Mouse (Mus musculus) cerebellum, adult 9-11 months (tissue): ENCODE data around the gene Prrg2.
"Not testable (repeated sequence)": the region's sequence is repeated elsewhere in the genome, so short reads cannot be mapped to it uniquely, and the experiment has no call there.

ENCODE experiments used
- DNase-seq: peaks from one replicate; pipeline ENCODE4 v3.0.0; 2022

The Prrg2 gene

GRCm38 (mm10) chr7:45062239-45062835 is at the start of gene Prrg2, which contains the start of gene Nosip:
Gene Prrg2 (minus strand): TSS chr7:45062677.
Gene Nosip (plus strand): TSS chr7:45062429.
- DNase-seq = peak; percentile 96

GRCm38 (mm10) chr7:45111940-45112339 is 49.5 kb upstream of the Prrg2 start:
- no peak for DNase-seq

- not testable (repeated sequence) for DNase-seq
These were observed 47.6 kb upstream of the Prrg2 start for GRCm38 (mm10) chr7:45110089-45110488.

GRCm38 (mm10) chr7:45107052-45107645 is 44.7 kb upstream of the Prrg2 start:
- DNase-seq = no peak

- no peak for DNase-seq
These were observed 44.0 kb upstream of the Prrg2 start for GRCm38 (mm10) chr7:45106441-45106840.

- DNase-seq = no peak
These were observed 43.0 kb upstream of the Prrg2 start for GRCm38 (mm10) chr7:45105491-45105890.

GRCm38 (mm10) chr7:45104941-45105340 is 42.5 kb upstream of the Prrg2 start:
- DNase-seq = no peak

- peak; percentile 53 for DNase-seq
These were observed 41.2 kb upstream of the Prrg2 start, which contains the start of gene Fcgrt for GRCm38 (mm10) chr7:45103652-45104180. Gene Fcgrt (minus strand): TSS chr7:45103851.

- no peak for DNase-seq
These were observed 40.6 kb upstream of the Prrg2 start for GRCm38 (mm10) chr7:45102940-45103585.

- DNase-seq = no peak
These were observed 40.0 kb upstream of the Prrg2 start for GRCm38 (mm10) chr7:45102441-45102840.

GRCm38 (mm10) chr7:45100046-45100445 is 37.6 kb upstream of the Prrg2 start:
- DNase-seq = no peak

- no peak for DNase-seq
These were observed 36.2 kb upstream of the Prrg2 start for GRCm38 (mm10) chr7:45098541-45099240.

- no peak for DNase-seq
These were observed 35.0 kb upstream of the Prrg2 start for GRCm38 (mm10) chr7:45097479-45097878.

- DNase-seq = not testable (repeated sequence)
These were observed 33.5 kb upstream of the Prrg2 start for GRCm38 (mm10) chr7:45095965-45096364.

GRCm38 (mm10) chr7:45095367-45095766 is 32.9 kb upstream of the Prrg2 start:
- no peak for DNase-seq

GRCm38 (mm10) chr7:45094121-45094520 is 31.6 kb upstream of the Prrg2 start:
- DNase-seq = no peak

GRCm38 (mm10) chr7:45093516-45093905 is 31.0 kb upstream of the Prrg2 start:
- no peak for DNase-seq

- DNase-seq = no peak
These were observed 30.5 kb upstream of the Prrg2 start for GRCm38 (mm10) chr7:45092828-45093515.

GRCm38 (mm10) chr7:45092048-45092447 is 29.6 kb upstream of the Prrg2 start, which contains the start of gene Rcn3:
Gene Rcn3 (minus strand): TSS chr7:45092221.
- no peak for DNase-seq

GRCm38 (mm10) chr7:45091001-45091990 is 28.8 kb upstream of the Prrg2 start:
- DNase-seq = no peak

GRCm38 (mm10) chr7:45090251-45090977 is 27.9 kb upstream of the Prrg2 start:
- DNase-seq = no peak
